Mouse (Mus musculus): ENCODE measurements around the gene Opalin. TPM values are rescaled to one million over a fixed set of nuclear protein-coding genes. Genes with fewer than 3 reads are reported as not detected.

Gene Opalin
- polyA plus RNA-seq, 1 experiment, result not detected

GRCm38 (mm10) chr19:41112609-41113008 lies 35.7 kb upstream of the Opalin start:
- no peaks in the 10 kb centered on the region for H3K36me3 ChIP-seq (ENCODE audit: control insufficient read depth, insufficient read depth, low read length)
- WGBS, result 5% methylated on average over 6 of the region's 6 CpGs
- TF ChIP-seq CTCF (conservative IDR thresholded peaks at IDR 0.05; ENCODE audit: insufficient read depth, insufficient read length, low read depth, low read length), result no peak
- TF ChIP-seq POLR2A (IDR thresholded peaks at IDR 0.05; ENCODE audit: low read depth, low read length), result no peak
- DNase-seq, result peak; percentile 9
- no peak overlapping the region for H3K27ac ChIP-seq (ENCODE audit: insufficient read depth, low read depth, low read length)
- no peaks in the 10 kb centered on the region for H3K4me1 ChIP-seq (ENCODE audit: control insufficient read depth, insufficient read depth, low read length)
- H3K27me3 ChIP-seq (replicated peaks; ENCODE audit: control insufficient read depth, insufficient read depth, low read length), result no peaks in the 10 kb centered on the region
- no peak overlapping the region for H3K4me3 ChIP-seq (ENCODE audit: insufficient read depth, low read depth, low read length)

DNA sequence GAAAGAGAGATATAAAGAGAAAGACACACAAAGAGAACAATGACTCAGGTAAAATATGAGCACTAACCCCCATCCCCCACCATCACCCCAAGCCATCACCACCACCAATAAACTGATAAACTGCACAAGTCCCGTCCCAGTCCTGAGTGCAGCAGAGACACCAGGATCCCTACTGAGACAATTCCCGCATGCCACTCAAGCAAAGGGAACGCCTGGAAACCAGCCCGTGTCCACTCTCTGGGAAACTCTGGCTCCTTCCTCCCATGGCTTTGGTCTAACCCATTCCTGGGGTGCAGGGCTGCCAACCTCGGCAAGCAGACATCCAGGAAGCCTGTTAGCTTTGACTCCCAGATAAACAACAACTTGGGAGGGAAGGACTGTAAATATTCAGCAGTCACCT lies 33.1 kb upstream of the Opalin start:
- H3K4me1 ChIP-seq (ENCODE audit: control insufficient read depth, insufficient read depth, low read length), result no peaks in the 10 kb centered on the region
- TF ChIP-seq CTCF (conservative IDR thresholded peaks at IDR 0.05; ENCODE audit: insufficient read depth, insufficient read length, low read depth, low read length), result no peak
- TF ChIP-seq POLR2A (IDR thresholded peaks at IDR 0.05; ENCODE audit: low read depth, low read length), result no peak
- no peak for DNase-seq
- H3K36me3 ChIP-seq (ENCODE audit: control insufficient read depth, insufficient read depth, low read length), result no peaks in the 10 kb centered on the region
- 53% methylated on average over 5 of the region's 5 CpGs for WGBS
- H3K27ac ChIP-seq (ENCODE audit: insufficient read depth, low read depth, low read length), result no peak overlapping the region
- H3K4me3 ChIP-seq (ENCODE audit: insufficient read depth, low read depth, low read length), result no peak overlapping the region
- no peaks in the 10 kb centered on the region for H3K27me3 ChIP-seq (replicated peaks; ENCODE audit: control insufficient read depth, insufficient read depth, low read length)

- Histone ChIP-seq H3K27me3 (replicated peaks; ENCODE audit: control insufficient read depth, insufficient read depth, low read length) (no peaks in the 10 kb centered on the region), H3K4me1 (ENCODE audit: control insufficient read depth, insufficient read depth, low read length) (no peaks in the 10 kb centered on the region), H3K4me3 (ENCODE audit: insufficient read depth, low read depth, low read length) (no peak overlapping the region), H3K36me3 (ENCODE audit: control insufficient read depth, insufficient read depth, low read length) (no peaks in the 10 kb centered on the region), H3K27ac (ENCODE audit: insufficient read depth, low read depth, low read length) (no peak overlapping the region)
- TF ChIP-seq CTCF (conservative IDR thresholded peaks at IDR 0.05; ENCODE audit: insufficient read depth, insufficient read length, low read depth, low read length), result no peak
- TF ChIP-seq POLR2A (IDR thresholded peaks at IDR 0.05; ENCODE audit: low read depth, low read length), result no peak
- WGBS, result 71% methylated on average over 8 of the region's 8 CpGs
- no peak for DNase-seq
These were observed 32.6 kb upstream of the Opalin start for GRCm38 (mm10) chr19:41109496-41109895.

GRCm38 (mm10) chr19:41108666-41109065 lies 31.8 kb upstream of the Opalin start:
- no peaks in the 10 kb centered on the region for H3K36me3 ChIP-seq (ENCODE audit: control insufficient read depth, insufficient read depth, low read length)
- no peak overlapping the region for H3K4me3 ChIP-seq (ENCODE audit: insufficient read depth, low read depth, low read length)
- 93% methylated on average over 7 of the region's 7 CpGs for WGBS
- no peaks in the 10 kb centered on the region for H3K27me3 ChIP-seq (replicated peaks; ENCODE audit: control insufficient read depth, insufficient read depth, low read length)
- no peak for DNase-seq
- no peak for TF ChIP-seq POLR2A (IDR thresholded peaks at IDR 0.05; ENCODE audit: low read depth, low read length)
- no peak for TF ChIP-seq CTCF (conservative IDR thresholded peaks at IDR 0.05; ENCODE audit: insufficient read depth, insufficient read length, low read depth, low read length)
- H3K27ac ChIP-seq (ENCODE audit: insufficient read depth, low read depth, low read length), result no peak overlapping the region
- no peaks in the 10 kb centered on the region for H3K4me1 ChIP-seq (ENCODE audit: control insufficient read depth, insufficient read depth, low read length)

GRCm38 (mm10) chr19:41107530-41107929 lies 30.6 kb upstream of the Opalin start:
- H3K27me3 ChIP-seq (replicated peaks; ENCODE audit: control insufficient read depth, insufficient read depth, low read length), result no peaks in the 10 kb centered on the region
- H3K36me3 ChIP-seq (ENCODE audit: control insufficient read depth, insufficient read depth, low read length), result no peaks in the 10 kb centered on the region
- no peak overlapping the region for H3K27ac ChIP-seq (ENCODE audit: insufficient read depth, low read depth, low read length)
- 44% methylated on average over 8 of the region's 8 CpGs for WGBS
- TF ChIP-seq POLR2A (IDR thresholded peaks at IDR 0.05; ENCODE audit: low read depth, low read length) (no peak), CTCF (conservative IDR thresholded peaks at IDR 0.05; ENCODE audit: insufficient read depth, insufficient read length, low read depth, low read length) (no peak)
- no peak for DNase-seq
- no peak overlapping the region for H3K4me3 ChIP-seq (ENCODE audit: insufficient read depth, low read depth, low read length)
- no peaks in the 10 kb centered on the region for H3K4me1 ChIP-seq (ENCODE audit: control insufficient read depth, insufficient read depth, low read length)

- DNase-seq, result peak; percentile 20
- H3K36me3 ChIP-seq (ENCODE audit: control insufficient read depth, insufficient read depth, low read length), result no peaks in the 10 kb centered on the region
- H3K27ac ChIP-seq (ENCODE audit: insufficient read depth, low read depth, low read length), result no peak overlapping the region
- 49% methylated on average over 8 of the region's 8 CpGs for WGBS
- H3K27me3 ChIP-seq (replicated peaks; ENCODE audit: control insufficient read depth, insufficient read depth, low read length), result no peaks in the 10 kb centered on the region
- no peaks in the 10 kb centered on the region for H3K4me1 ChIP-seq (ENCODE audit: control insufficient read depth, insufficient read depth, low read length)
- TF ChIP-seq POLR2A (IDR thresholded peaks at IDR 0.05; ENCODE audit: low read depth, low read length), result no peak
- TF ChIP-seq CTCF (conservative IDR thresholded peaks at IDR 0.05; ENCODE audit: insufficient read depth, insufficient read length, low read depth, low read length), result peak; percentile 44
- no peak overlapping the region for H3K4me3 ChIP-seq (ENCODE audit: insufficient read depth, low read depth, low read length)
These were observed 28.0 kb upstream of the Opalin start for GRCm38 (mm10) chr19:41104922-41105321.

- DNase-seq, result peak; percentile 36
- Histone ChIP-seq H3K27me3 (replicated peaks; ENCODE audit: control insufficient read depth, insufficient read depth, low read length) (no peaks in the 10 kb centered on the region), H3K27ac (ENCODE audit: insufficient read depth, low read depth, low read length) (no peak overlapping the region), H3K4me1 (ENCODE audit: control insufficient read depth, insufficient read depth, low read length) (no peaks in the 10 kb centered on the region), H3K4me3 (ENCODE audit: insufficient read depth, low read depth, low read length) (no peak overlapping the region), H3K36me3 (ENCODE audit: control insufficient read depth, insufficient read depth, low read length) (no peaks in the 10 kb centered on the region)
- 68% methylated on average over 8 of the region's 8 CpGs for WGBS
- TF ChIP-seq CTCF (conservative IDR thresholded peaks at IDR 0.05; ENCODE audit: insufficient read depth, insufficient read length, low read depth, low read length) (no peak), POLR2A (IDR thresholded peaks at IDR 0.05; ENCODE audit: low read depth, low read length) (no peak)
These were observed 24.5 kb upstream of the Opalin start for GRCm38 (mm10) chr19:41101390-41101789.

DNA sequence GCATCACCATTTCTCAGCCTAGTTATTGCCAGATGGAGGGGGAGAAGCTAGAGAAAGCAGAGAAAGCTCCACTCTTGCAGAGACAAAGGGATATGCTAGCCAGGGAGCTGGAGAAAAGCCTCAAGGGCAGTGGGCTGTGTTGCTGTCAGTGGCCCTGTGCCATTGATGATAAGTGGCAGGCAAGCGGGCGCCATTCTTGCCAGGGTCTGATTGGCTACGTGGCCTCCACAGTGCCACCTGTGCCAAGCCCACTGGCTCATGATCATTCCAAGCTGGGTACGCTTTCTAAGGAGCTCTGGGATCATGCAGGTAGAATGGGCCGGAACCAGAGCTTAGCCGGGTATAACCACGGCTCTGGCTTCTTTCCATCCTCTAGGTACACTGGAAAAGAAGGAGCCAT lies 23.9 kb upstream of the Opalin start:
- H3K27me3 ChIP-seq (replicated peaks; ENCODE audit: control insufficient read depth, insufficient read depth, low read length), result no peaks in the 10 kb centered on the region
- TF ChIP-seq POLR2A (IDR thresholded peaks at IDR 0.05; ENCODE audit: low read depth, low read length), result no peak
- TF ChIP-seq CTCF (conservative IDR thresholded peaks at IDR 0.05; ENCODE audit: insufficient read depth, insufficient read length, low read depth, low read length), result no peak
- H3K4me3 ChIP-seq (ENCODE audit: insufficient read depth, low read depth, low read length), result no peak overlapping the region
- H3K27ac ChIP-seq (ENCODE audit: insufficient read depth, low read depth, low read length), result no peak overlapping the region
- H3K36me3 ChIP-seq (ENCODE audit: control insufficient read depth, insufficient read depth, low read length), result no peaks in the 10 kb centered on the region
- WGBS, result 93% methylated on average over 7 of the region's 7 CpGs
- no peaks in the 10 kb centered on the region for H3K4me1 ChIP-seq (ENCODE audit: control insufficient read depth, insufficient read depth, low read length)
- DNase-seq, result no peak

Data from kidney, adult 2 months (tissue).